8 mouse cellular contexts compared by ENCODE assay signal in the genomic region with DNA sequence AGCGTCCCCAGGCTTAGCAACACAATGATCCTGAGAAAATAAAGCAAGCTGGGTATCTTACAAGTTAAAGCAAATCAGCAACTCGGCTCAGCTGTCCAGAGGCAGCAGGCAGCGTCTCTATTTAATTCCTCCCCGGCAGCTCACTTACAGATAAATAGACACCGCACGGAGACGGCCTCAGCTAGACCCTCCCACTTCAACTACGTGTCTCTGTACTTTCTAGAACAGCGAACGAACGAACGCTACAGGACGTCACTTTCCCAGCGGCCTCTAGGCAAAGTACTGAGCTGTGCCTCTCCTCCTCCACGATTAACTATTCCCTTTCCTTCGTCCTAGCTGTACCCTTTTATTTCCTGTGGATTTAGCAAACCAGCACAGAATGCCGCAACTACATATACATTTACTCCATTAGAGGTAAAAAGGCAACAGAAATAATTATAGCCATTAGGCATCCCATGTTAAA. TPM values are rescaled to one million over a fixed set of nuclear protein-coding genes. Genes with fewer than 3 reads are reported as not detected.
A peak's percentile ranks its signal among the peaks of the same experiment; 100 is the strongest.
DNase-seq lines count a peak whose midpoint lies in the region; TF ChIP-seq lines count a peak whose summit lies in the region.

No protein-coding gene starts in this region.

- H3K27ac ChIP-seq in gastrocnemius, adult 2 months, result peak overlapping the region; percentile 93

- H3K27me3 ChIP-seq in megakaryocyte, embryonic 14.5 days (replicated peaks), result no peaks in the 10 kb centered on the region

- peak overlapping the region; percentile 76 for H3K4me3 ChIP-seq in gastrocnemius, adult 2 months
- peak overlapping the region; percentile 95 for H3K4me3 ChIP-seq in megakaryocyte, embryonic 14.5 days (replicated peaks)

- peak; percentile 55 for DNase-seq in WW6 (ENCODE audit: low read depth, low spot score)
- DNase-seq in cerebellum, postnatal 4 days (ENCODE audit: low spot score in 2 of 2), result peak; percentile 39 to 61
- peak; percentile 89 for DNase-seq in gastrocnemius, adult 2 months
- DNase-seq in hindlimb bud, embryonic 11.5 days (ENCODE audit: extremely low spot score, low read depth, low spot score), result peak; percentile 76
- peak; percentile 77 to 88 for DNase-seq in left cerebral cortex, adult 8-10 months (ENCODE audit: low spot score in 2 of 2)
- DNase-seq in right cerebral cortex, postnatal 10 days (ENCODE audit: low spot score in 2 of 2), result peak; percentile 92 to 95
- DNase-seq in urinary bladder, postnatal 25 days (ENCODE audit: low spot score), result peak; percentile 60

- no peaks in the 10 kb centered on the region for H3K9me3 ChIP-seq in megakaryocyte, embryonic 14.5 days

- TF ChIP-seq CTCF in gastrocnemius, adult 2 months (IDR thresholded peaks at IDR 0.05), result no peak

- peaks cover 26% of the 10 kb centered on the region for H3K4me1 ChIP-seq in megakaryocyte, embryonic 14.5 days

- H3K36me3 ChIP-seq in megakaryocyte, embryonic 14.5 days (replicated peaks; ENCODE audit: low read length), result peaks cover 9% of the 10 kb centered on the region

- intact Hi-C loops in gastrocnemius, adult 2 months (cut with DNase I), result loop anchor here (2.0 kb wide), 3 partner anchors 17 to 83 kb away; partner anchors contain the start of genes Dnajb4 and Fubp1

RNA-seq across cellular contexts. Expression of gene Dnajb4, which starts 16.4 kb away (rescaled TPM):
- 10 to 100 TPM; 45.5 to 85.8 TPM for total RNA-seq in gastrocnemius, adult 2 months (2021)
- 10 to 100 TPM; 62.7 to 70.1 (median 65.9) TPM for total RNA-seq in left cerebral cortex, adult 8-10 months (2022)
- 5.3 TPM in 1 of 2 replicates, not detected in the other for polyA plus RNA-seq in megakaryocyte, embryonic 14.5 days (2012; ENCODE audit: insufficient read depth, low replicate concordance)

RNA-seq across cellular contexts. Expression of gene Fubp1, which starts 16.6 kb away (rescaled TPM):
- total RNA-seq in gastrocnemius, adult 2 months (2021), result 10 to 100 TPM; 30.1 to 36.8 TPM
- total RNA-seq in left cerebral cortex, adult 8-10 months (2022), result 100 to 1,000 TPM in 3 of 4 experiments, 10 to 100 TPM in 1; 98.9 to 115 (median 104) TPM
- polyA plus RNA-seq in megakaryocyte, embryonic 14.5 days (2012; ENCODE audit: insufficient read depth, low replicate concordance), result 205 and 764 TPM in 2 replicates

RNA-seq across cellular contexts. Expression of gene Gipc2, which starts 27.6 kb away (rescaled TPM):
- total RNA-seq in gastrocnemius, adult 2 months (2021), result under 1 TPM; 0.69 to 0.75 TPM
- total RNA-seq in left cerebral cortex, adult 8-10 months (2022), result 1 to 10 TPM; 3.3 to 6.7 (median 5.0) TPM
- polyA plus RNA-seq in megakaryocyte, embryonic 14.5 days (2012; ENCODE audit: insufficient read depth, low replicate concordance), result 2.4 TPM in 1 of 2 replicates, not detected in the other

Comparison
In these comparisons a context has a peak if more than half of its experiments do, and no peak if none do; other contexts are left out.
1. Peak in every context shown above with its lines: DNase-seq, H3K4me3 ChIP-seq and H3K27ac ChIP-seq.